Mouse (Mus musculus): ENCODE data around the gene Ninj2.

GRCm38 (mm10) chr6:120229806-120230205 lies 136.7 kb downstream of the Ninj2 start:
- no peak for TF ChIP-seq GATA1 (IDR thresholded peaks at IDR 0.05; ENCODE audit: borderline replicate concordance, low read length)
- no peak for TF ChIP-seq FLI1 (IDR thresholded peaks at IDR 0.05; ENCODE audit: low read length)

Measured in megakaryocyte, embryonic 14.5 days (primary cell).